Mouse (Mus musculus) kidney, postnatal 25 days (tissue): ENCODE results near the gene Eif2d.
A peak's percentile ranks its signal among the peaks of the same experiment; 100 is the strongest.

ENCODE experiments used
- DNase-seq, 2 experiments: peaks; one replicate each; pipeline ENCODE4 v3.0.0; 2021; ENCODE audit warnings: mixed read lengths in 2 of 2

Gene Eif2d

GRCm38 (mm10) chr1:131184253-131184955 is 31.4 kb downstream of the Eif2d start:
- peak; percentile 16 to 56 for DNase-seq

- DNase-seq = no peak
Measured at GRCm38 (mm10) chr1:131184956-131185660, 32.1 kb downstream of the Eif2d start.

GRCm38 (mm10) chr1:131185821-131186506 is 33.0 kb downstream of the Eif2d start:
- DNase-seq = no peak

DNA sequence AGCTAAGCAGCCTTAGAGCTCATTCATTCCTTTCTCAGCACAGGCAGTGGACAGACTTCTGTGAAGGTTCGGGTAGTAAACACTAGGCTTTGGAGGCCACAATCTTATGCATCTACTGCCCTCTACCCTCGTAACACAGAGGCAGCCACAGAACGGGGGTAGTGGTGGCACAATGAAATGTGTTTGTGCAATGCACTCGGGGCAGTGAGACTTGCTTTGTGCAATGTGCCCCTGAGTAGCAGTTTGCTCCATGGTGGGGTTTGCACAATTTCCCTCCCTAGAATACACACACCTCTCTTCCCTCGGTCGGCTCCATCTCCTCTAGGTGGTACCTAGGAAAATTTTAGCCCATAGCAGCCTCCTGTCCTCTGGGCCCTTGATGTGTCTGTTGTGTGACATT is 34.0 kb downstream of the Eif2d start:
- no peak for DNase-seq

GRCm38 (mm10) chr1:131187856-131188255 is 34.9 kb downstream of the Eif2d start:
- DNase-seq = no peak

DNA sequence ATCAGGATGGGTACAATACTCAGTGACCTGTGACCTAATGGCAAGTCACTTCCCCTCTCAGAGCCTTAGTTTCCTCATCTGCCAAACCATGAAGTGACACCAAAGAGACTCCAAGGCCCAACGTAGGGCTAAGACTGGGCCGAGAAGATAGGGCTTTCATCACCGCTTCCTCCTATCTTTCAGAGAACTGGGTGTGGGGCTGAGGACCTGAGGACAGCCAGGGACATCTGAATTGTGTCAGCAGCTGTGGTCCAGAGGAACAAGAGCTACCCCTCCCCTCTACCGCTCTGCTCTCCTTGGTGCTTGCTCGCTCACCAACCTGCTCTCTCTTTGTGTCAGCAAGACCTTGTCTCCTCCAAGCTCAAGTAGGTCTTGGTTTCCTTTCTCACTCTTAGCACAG is 35.7 kb downstream of the Eif2d start:
- DNase-seq = no peak

DNA sequence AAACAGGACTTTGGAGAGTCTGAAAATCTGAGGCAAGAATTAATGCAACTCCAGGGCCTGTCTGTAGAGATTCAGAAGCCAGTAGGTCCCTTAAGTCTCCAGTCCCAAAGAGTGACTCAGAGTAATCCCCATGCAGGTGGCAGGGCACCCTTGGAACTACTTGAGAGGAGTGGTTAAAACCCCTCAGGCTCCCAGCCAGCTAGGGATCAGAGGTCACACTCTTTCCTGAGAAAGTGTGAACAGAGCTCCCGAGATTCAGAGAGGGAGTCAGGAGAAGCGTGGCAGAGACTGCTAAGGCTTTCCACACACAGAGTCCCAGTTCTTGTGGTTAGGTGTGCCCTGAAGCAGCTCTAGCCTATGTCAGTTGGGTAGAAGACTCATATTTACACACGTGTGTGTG is 40.8 kb downstream of the Eif2d start:
- DNase-seq = peak; percentile 63 to 67

- no peak for DNase-seq
Measured at GRCm38 (mm10) chr1:131195653-131196052, 42.7 kb downstream of the Eif2d start.

DNA sequence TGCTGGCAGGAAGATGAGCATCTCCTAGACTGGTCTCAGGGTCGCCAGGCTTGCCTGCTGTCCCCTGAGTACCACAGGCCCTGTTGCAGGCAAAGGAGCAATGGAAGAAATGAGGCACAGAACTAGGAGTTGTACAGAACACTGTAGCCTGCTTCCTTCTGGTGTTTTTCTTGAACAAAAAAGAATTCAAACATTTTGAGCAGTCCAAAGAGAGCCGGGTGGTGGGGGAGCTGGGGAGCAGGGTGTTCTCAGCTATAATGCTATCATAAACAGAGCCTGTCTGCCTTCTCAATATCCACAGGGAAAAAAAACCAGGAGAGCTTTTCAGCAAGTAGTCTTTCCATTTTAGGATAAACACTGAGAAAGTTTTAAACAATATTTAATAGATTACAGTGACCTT is 43.1 kb downstream of the Eif2d start:
- no peak for DNase-seq

GRCm38 (mm10) chr1:131198417-131198960 is 45.5 kb downstream of the Eif2d start:
- DNase-seq = no peak

DNA sequence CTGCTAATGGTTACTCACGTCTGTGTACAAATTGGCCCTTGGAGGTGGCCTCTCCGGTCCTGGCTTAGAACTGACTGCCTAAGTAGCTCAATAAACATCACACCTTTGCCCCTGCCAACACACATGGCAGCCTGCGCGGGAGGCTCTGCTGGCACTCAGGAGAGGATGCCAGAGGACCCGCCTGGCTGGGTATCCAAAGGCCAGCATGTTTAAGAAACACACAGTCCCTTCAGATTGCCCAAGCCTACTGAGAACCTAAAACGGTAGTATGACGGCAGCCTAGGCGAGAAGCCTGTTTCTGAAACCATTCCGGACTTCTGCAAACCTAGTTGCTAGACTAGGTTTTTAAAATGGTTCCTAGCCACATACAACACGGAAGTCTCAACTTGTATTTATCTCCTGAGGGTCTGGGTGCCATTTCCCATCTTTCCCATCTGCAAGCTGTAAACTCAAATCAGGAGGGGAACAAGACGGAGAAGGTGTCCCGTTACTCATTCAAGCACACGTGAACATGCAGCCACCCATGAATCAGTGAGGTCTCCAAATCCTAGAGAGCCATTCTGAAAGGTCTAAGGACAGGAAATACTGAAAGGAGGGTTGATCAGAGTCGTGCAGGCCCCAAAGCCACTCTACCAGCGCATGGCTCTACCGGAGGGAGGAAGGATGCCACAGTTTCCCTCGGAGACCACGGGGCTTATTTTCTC is 46.3 kb downstream of the Eif2d start:
- DNase-seq = peak in 1 of 2 experiments; percentile 69

- peak; percentile 13 to 61 for DNase-seq
Measured at GRCm38 (mm10) chr1:131199976-131200375, 47.0 kb downstream of the Eif2d start.

DNA sequence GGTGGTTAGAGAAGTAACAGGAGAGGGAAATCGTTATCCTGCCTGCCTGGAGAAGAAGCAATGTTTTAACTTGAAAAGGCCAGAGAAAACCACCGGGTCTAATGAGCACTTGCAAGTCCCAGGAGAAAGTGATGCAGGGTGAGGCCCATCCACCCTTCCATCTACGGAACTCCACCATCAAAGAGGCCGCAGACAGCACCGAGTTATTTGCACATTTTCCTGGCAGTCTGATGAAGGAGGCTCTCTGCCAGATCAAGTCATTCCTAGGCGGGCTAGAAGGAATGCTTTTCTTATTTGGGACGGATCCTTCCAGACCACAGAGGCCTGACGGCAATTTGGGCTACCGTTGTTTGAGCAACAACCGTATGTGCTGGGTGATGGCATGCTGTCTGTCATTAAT is 47.6 kb downstream of the Eif2d start:
- DNase-seq = no peak

GRCm38 (mm10) chr1:131201391-131201790 is 48.4 kb downstream of the Eif2d start:
- no peak for DNase-seq

DNA sequence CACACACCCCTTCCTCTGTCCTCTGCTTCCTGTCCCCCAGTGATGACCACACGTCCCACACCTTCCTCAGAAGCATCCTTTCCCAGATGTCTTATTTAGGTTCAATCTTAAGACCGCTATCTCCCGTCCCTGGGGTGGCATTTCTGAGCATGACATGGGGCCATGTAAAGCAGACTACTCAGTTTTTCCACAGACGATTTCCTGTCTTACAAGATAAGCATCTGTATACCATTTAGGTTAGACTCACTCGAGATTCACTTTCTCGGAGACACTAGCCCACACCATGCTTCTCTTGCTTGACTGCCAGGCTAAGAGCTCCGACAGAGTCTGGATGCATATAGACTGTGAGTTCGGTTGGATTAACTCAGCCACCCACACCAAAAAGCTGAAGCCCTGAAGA is 51.5 kb downstream of the Eif2d start:
- no peak for DNase-seq

DNA sequence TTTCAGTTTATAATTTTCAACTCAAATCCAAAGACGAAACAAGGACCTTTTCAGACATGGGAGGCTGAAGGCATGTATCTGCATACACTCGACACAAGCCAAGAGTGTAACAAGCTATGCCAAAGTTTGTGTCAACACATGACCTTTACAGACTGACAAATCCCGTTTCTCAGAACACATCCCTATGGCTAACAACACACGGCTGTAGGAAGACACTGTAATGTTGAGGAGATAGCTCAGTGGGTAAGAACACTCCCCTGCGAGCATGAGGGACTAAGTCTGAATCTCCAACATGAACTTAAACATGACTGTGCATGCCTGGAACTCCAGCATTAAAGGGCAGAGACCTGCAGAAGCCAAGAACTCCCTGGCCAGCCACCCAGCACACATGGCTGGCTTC is 53.4 kb downstream of the Eif2d start:
- no peak for DNase-seq

DNA sequence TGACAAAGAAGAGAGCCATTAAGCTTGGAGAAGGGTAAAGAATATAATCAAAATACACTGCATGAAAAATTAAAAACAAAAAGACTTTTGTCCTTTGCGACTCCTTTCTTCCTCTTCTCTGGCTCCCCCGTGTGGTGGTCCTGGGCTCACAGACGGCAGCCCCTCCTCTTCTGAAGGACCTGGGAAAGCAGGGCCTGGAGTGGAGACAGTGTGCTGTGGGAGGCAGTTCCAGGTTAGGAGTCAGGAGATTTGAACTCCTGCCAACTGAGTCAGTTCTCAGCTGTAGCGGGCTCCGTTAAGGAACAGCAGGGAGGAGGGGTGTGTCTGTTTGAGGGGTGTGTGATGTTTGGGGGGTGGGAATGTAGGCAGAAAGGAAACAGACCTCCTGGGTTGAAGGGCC is 54.5 kb downstream of the Eif2d start:
- DNase-seq = peak; percentile 66 to 75

DNA sequence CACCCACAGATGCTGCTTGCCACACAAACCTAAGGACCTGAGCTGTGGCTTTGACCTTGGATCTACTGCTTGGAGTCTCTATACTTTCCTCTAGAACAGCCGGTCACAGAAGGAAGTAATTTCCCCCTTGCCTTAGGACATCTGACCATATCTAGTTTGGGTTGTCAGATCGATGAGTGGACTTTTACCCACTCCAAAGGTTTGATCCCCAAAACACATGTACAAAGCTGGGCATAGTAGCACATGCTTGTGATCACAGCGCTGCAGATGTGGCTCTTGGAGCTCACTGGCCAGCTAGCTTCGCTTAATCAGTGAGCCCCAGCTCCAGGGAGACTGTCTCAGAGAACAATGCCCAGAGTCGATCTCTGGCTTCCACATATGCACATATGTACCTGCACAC is 55.1 kb downstream of the Eif2d start:
- no peak for DNase-seq

- DNase-seq = no peak
Measured at GRCm38 (mm10) chr1:131208800-131209199, 55.8 kb downstream of the Eif2d start.

DNA sequence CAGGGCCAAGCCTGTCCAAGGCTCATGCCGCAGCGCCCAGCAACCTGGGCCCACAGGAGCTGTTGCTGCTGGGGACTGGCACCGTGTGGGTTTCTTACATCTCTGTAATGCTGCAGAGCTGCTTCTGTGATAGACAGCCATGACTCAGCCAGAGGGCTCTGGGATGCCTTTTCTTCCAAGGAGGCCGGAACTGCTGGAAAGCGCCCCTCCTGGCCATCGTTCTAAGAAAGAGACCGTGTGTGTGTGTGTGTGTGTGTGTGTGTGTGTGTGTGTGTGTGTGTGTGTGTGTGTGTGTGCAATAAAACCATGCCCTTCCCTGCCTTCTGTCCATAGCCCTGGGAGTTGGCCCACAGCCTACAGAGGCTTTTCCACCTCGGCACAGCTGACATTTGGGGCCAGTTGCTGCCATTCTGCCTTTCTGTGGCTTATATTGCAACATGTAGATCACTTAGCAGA is 57.0 kb downstream of the Eif2d start:
- no peak for DNase-seq

- DNase-seq = no peak
Measured at GRCm38 (mm10) chr1:131211655-131212054, 58.7 kb downstream of the Eif2d start.

- DNase-seq = no peak
Measured at GRCm38 (mm10) chr1:131212956-131213355, 60.0 kb downstream of the Eif2d start.

DNA sequence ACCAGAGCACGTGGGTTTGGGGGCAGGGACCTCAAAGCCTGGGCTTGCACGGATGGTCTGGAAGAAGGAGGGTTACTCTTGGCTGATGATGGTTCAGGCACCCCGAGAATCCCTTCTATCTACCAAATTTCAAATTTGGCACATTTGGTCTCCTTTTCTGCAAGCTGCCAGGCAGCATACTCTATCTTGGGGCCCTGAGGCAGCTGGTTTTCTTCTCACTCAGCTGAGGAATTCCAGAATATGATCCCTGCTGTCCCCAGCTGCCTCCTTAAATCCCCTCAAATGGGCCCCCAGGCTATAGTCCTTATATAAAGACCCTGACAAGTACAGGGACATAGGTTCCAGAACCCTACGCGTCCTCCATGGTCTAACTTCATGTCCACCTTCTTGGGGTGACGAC is 60.4 kb downstream of the Eif2d start:
- no peak for DNase-seq
